Mouse (Mus musculus) ovary, postnatal 14 days (tissue): ENCODE results near the gene Srsf3.

Experiments used
- DNase-seq: peaks from one replicate; pipeline ENCODE4 v3.0.0; 2022; ENCODE audit warnings: low spot score

Gene Srsf3

DNA sequence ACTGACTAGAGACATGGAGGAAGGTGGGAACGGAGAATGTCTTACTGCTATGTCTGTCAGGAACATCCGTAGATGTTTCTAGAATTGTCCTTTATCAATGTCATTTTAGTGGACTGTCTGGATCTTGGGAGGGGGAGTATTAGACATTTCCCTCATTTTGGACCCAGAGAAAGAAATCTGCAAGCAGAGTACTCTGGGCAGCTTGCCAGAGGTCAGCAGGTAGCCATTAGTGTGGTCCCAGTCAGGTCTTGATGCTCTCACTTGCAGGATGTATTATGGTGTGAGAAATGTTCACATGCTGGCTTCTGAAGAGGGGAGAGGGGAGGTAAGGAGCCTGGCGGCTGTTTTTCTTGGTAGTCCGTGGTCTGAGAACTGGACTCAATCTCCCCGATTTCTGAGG is 60.1 kb downstream of the Srsf3 start:
- no peak for DNase-seq
